Mouse (Mus musculus): Measurements from ENCODE around the gene Olfr1217. TPM values are rescaled to one million over a fixed set of nuclear protein-coding genes. Genes with fewer than 3 reads are reported as not detected.

Olfr1217 gene
- polyA plus RNA-seq, 1 experiment from 2014 or later = not detected

Other genes with a start within 250 kb of the Olfr1217 start
- not detected in 2 replicates for gene Olfr1201, start 239.0 kb downstream of the Olfr1217 start, polyA plus RNA-seq (2015; fragmentation: Nextera tagmentation; extraction: Ambion mirVana)
- gene Olfr1202, start 217.6 kb downstream of the Olfr1217 start, polyA plus RNA-seq (2015; fragmentation: Nextera tagmentation; extraction: Ambion mirVana) = not detected in 2 replicates
- not detected in 2 replicates for gene Olfr1205, start 202.3 kb downstream of the Olfr1217 start, polyA plus RNA-seq (2015; fragmentation: Nextera tagmentation; extraction: Ambion mirVana)
- not detected in 2 replicates for gene Olfr1204, start 182.8 kb downstream of the Olfr1217 start, polyA plus RNA-seq (2015; fragmentation: Nextera tagmentation; extraction: Ambion mirVana)
- gene Olfr1206, start 168.8 kb downstream of the Olfr1217 start, polyA plus RNA-seq (2015; fragmentation: Nextera tagmentation; extraction: Ambion mirVana) = not detected in 2 replicates
- not detected in 2 replicates for gene Olfr1208, start 129.8 kb downstream of the Olfr1217 start, polyA plus RNA-seq (2015; fragmentation: Nextera tagmentation; extraction: Ambion mirVana)
- gene Olfr1209, start 116.9 kb downstream of the Olfr1217 start, polyA plus RNA-seq (2015; fragmentation: Nextera tagmentation; extraction: Ambion mirVana) = not detected in 2 replicates
- not detected in 2 replicates for gene Olfr1211, start 94.0 kb downstream of the Olfr1217 start, polyA plus RNA-seq (2015; fragmentation: Nextera tagmentation; extraction: Ambion mirVana)
- not detected in 2 replicates for gene Olfr1212, start 78.1 kb downstream of the Olfr1217 start, polyA plus RNA-seq (2015; fragmentation: Nextera tagmentation; extraction: Ambion mirVana)
- gene Gm13762, start 51.8 kb downstream of the Olfr1217 start, polyA plus RNA-seq (2015; fragmentation: Nextera tagmentation; extraction: Ambion mirVana) = not detected in 2 replicates
- gene Olfr1214, start 39.4 kb downstream of the Olfr1217 start, polyA plus RNA-seq (2015; fragmentation: Nextera tagmentation; extraction: Ambion mirVana) = not detected in 2 replicates
- not detected in 2 replicates for gene Olfr1215, start 25.1 kb downstream of the Olfr1217 start, polyA plus RNA-seq (2015; fragmentation: Nextera tagmentation; extraction: Ambion mirVana)
- gene Olfr1216, start 13.7 kb downstream of the Olfr1217 start, polyA plus RNA-seq (2015; fragmentation: Nextera tagmentation; extraction: Ambion mirVana) = not detected in 2 replicates
- gene Olfr1218, start 29.1 kb upstream of the Olfr1217 start, polyA plus RNA-seq (2015; fragmentation: Nextera tagmentation; extraction: Ambion mirVana) = not detected in 2 replicates
- not detected in 2 replicates for gene Olfr1219, start 51.4 kb upstream of the Olfr1217 start, polyA plus RNA-seq (2015; fragmentation: Nextera tagmentation; extraction: Ambion mirVana)
- not detected in 2 replicates for gene Olfr1220, start 74.8 kb upstream of the Olfr1217 start, polyA plus RNA-seq (2015; fragmentation: Nextera tagmentation; extraction: Ambion mirVana)
- not detected in 2 replicates for gene Olfr1221, start 85.2 kb upstream of the Olfr1217 start, polyA plus RNA-seq (2015; fragmentation: Nextera tagmentation; extraction: Ambion mirVana)
- gene Olfr1222, start 101.0 kb upstream of the Olfr1217 start, polyA plus RNA-seq (2015; fragmentation: Nextera tagmentation; extraction: Ambion mirVana) = not detected in 2 replicates
- not detected in 2 replicates for gene Olfr1223, start 119.5 kb upstream of the Olfr1217 start, polyA plus RNA-seq (2015; fragmentation: Nextera tagmentation; extraction: Ambion mirVana)
- not detected in 2 replicates for gene Olfr1224-ps1, start 132.0 kb upstream of the Olfr1217 start, polyA plus RNA-seq (2015; fragmentation: Nextera tagmentation; extraction: Ambion mirVana)
- not detected in 2 replicates for gene Olfr1225, start 142.6 kb upstream of the Olfr1217 start, polyA plus RNA-seq (2015; fragmentation: Nextera tagmentation; extraction: Ambion mirVana)
- not detected in 2 replicates for gene Olfr1226, start 168.0 kb upstream of the Olfr1217 start, polyA plus RNA-seq (2015; fragmentation: Nextera tagmentation; extraction: Ambion mirVana)
- gene Olfr1228, start 222.0 kb upstream of the Olfr1217 start, polyA plus RNA-seq (2015; fragmentation: Nextera tagmentation; extraction: Ambion mirVana) = not detected in 2 replicates

Measured in midbrain, embryonic 16.5 days (tissue).